Mouse (Mus musculus): ENCODE measurements around the gene Lmx1b. TPM values are rescaled to one million over a fixed set of nuclear protein-coding genes. Genes with fewer than 3 reads are reported as not detected.

Gene Lmx1b
- total RNA-seq, 2 experiments from 2014 or later: 0.13 to 0.25 TPM

DNA sequence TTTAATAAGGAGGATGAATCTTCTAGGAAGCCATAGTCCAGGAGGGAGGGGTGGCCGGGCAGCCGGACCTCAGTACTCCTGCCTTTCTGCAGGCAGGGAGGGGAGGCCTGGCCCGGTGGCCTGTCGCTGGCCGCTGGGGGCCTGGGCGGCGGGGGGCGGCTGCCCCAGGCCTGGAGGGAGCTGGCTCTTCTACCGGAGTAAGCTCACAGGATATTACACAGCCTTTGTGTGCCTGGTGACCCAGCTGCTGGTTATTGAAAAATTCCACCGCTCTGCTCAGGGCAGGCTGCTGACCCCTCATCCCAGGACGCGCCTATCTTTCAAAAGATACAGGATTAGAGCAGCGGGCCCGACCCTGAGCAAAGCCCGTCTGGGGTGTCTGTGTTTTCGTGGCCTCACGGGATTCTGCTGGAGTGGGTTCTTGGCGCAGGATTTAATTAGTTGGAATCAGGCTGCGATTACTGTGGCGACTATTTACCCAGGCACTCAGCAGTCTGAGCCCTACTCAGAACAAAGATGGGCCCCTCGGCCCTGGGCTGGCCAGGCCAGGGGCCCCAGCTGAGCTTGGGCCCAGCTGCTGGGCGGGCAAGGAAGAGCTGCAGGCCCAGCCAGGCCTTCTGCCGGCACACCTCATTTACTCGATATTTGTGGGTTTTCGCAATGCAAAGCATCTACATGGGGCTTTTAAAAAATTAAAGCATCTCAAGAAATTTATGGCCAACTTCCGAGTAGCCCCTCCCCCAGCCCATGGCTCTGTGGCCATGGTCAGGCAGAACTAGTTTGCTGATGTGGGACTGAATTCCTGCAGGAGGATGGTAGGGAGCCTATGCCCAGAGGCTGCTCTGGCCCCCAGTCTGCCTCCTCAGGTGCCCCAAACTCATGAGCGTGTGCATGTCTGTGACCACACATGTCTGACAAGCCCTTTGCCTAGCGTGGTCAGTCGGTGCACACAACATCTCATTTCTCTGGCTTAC lies 55.1 kb downstream of the Lmx1b start:
- no peak for DNase-seq
- intact Hi-C loops (cut with DNase I): no loop called here

DNA sequence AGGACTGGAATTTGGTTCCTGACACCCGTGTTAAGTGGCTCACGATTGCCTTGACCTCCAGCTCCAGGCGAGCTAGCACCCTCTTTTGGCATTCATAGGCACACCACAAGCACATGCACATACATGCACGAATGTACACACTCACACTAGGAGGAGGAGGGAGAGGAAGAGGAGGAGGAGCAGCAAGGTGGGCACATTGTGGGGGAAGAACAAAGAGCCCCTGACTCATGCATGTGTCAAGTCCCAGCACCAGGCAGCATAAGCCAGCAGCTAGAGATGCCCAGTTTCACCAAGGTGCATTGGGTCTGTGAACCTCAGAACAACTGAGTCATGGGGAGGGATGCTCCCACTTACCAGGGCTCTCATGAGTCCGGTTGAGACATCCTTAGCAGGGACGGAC lies 56.5 kb downstream of the Lmx1b start:
- no peak for DNase-seq
- intact Hi-C loops (cut with DNase I): no loop called here

DNA sequence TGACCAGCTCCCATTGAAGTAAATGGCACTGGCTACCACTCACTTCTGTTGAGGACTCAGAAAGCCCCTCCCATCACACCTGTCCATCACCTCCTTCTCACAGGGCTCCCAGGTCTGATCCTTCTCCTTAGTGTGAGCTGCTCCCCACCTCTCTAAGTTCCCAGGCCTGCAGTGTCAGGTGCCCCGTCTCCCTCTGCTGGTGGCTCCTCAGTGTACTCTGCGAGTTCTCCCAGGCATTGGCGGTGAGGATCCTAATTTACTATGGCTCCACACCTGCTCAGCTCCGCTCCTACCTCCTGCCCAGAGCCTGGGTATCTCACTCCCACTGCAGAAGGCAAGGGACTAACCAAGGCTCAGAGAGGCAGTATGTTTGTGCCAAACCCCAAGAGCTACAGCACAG lies 57.0 kb downstream of the Lmx1b start:
- no peak for DNase-seq
- intact Hi-C loops (cut with DNase I): no loop called here

DNA sequence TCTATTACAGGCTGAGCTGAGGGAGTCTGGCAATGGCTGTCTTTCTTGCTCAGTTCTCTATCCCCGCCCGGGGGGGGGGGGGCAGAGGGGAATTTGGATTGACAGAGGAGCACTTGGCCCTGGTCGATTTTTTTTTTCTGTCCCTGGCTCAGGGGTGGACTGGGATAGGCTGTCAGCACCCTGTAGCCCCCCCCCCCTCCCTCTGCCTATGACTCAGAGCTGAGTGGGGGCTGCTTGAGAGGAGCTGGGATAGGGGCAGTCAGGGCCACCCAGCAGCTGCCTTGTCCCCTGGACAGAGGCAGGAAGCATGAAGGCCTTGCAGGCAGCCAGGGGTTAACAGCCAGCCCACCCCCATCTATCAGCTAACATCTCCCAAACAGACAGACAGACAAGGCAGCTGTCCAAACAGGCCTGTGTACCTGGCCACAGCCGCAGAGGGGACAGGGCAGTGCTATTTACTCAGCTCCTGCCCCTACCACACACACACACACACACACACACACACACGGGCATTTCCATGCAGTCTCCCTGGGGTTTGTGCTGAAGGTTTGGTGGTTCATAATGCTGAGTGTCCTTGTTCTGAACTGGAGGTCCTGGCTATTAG lies 57.8 kb downstream of the Lmx1b start:
- DNase-seq: no peak
- intact Hi-C loops (cut with DNase I): no loop called here

DNA sequence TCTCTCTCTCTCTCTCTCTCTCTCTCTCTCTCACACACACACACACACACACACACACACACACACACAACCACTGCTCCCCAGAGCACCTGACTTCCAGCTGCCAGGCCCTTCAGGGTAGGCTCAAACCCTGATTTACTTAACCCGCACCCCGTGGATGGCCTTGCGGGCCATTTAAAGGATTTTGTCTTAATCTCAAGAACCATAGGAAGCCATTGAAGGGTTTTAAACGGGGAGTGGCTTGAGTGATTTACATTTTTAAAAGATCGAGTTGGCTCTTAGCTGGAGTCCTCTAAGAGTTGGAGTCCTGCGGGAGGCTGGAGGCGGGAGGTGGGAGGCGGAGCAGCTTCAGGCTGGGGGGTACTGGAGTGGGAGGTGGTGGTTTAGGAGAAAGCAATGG lies 58.4 kb downstream of the Lmx1b start:
- DNase-seq: no peak
- intact Hi-C loops (cut with DNase I): no loop called here

DNA sequence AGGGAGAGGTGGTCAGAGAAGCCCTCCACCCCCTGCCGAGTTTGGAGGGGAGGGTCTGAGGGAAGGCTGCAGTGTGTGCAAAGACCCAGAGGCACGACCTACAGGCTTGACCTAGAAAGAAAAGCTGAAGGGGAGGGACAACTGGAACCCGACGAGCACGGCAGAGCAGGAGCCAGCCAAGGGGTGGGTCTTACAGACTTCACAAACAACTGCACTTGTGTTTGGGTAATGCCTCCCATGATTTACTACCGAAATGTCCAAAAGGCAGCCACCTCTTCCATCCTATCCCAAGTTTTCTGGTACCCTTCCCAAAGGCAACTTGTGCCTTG lies 58.9 kb downstream of the Lmx1b start:
- DNase-seq: no peak
- intact Hi-C loops (cut with DNase I): no loop called here

DNA sequence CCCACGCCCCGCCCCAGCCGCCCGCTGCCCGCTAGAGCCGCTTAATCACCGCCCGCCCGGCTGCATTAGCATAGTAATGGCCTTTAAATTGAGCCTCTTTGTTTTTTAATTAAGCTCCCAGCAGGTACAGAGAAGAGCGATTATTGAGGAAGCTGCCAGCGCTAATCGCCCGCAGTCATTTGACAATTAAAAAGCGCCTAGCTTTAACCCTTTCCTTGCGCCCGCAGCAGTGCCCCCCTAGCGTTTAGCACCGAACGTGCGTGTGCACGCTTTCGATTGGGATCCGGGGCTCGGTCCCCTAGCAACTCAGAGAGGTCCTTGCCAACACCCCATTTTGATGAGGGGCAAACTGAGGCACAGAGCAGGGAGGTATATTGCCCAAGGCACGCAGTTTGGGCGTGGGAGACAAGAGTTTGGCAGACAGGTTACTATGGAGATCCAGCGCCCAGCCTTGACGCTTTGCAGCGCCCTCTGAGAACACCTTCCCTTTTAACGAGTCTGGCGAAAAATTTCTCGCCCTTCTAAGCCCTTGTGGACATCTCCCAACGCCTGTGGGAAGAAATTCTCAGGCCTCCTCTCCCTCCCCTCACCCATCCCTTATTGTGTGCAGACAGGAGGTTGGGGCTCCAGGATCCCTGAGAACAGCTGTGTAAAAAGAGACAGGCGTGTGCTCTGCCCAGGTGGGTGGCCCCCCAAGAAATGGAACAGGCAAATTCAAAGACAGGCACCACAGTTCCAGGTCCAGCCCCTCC lies 59.4 kb downstream of the Lmx1b start:
- intact Hi-C loops (cut with DNase I): no loop called here
- DNase-seq: no peak

DNA sequence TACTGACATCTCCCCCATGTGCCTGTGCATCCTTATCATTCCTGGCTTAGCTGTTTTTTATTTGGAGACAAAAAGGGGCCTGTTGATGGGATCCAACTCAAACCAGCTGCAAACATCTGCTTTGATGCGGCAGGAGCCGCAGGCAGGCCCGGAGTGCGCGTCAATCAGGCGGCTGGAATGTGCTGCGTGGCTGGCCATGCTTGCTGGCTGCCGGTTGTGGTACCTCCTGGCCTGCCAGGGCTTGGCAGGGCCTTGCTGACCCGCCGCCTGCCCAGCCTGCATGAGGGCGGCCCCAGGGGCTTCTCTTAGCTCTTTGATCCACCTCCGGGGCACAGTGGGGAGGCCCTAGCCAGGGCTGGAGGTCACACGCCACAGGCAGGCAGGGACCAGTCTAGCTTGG lies 64.9 kb downstream of the Lmx1b start:
- intact Hi-C loops (cut with DNase I): no loop called here
- DNase-seq: no peak

DNA sequence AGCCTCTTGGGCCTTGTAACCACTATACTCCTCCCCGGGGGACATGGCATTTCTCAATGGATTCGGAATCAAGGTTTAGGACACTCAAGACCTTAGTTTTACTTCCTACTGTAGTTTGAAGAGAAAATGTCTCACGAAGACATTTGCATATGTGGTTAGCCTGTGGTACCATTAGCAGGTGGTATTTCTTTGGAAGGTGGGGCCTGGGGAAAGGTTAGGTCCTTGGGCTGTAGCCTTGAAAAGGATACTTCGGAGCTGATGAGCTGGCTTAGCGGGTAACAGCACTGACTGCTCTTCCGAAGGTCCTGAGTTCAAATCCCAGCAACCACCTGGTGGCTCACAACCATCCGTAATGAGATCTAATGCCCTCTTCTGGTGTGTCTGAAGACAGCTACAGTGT lies 67.2 kb downstream of the Lmx1b start:
- intact Hi-C loops (cut with DNase I): loop anchor here (2.0 kb wide), 1 partner anchor 70 kb away; no protein-coding TSS in a partner anchor
- DNase-seq: no peak

DNA sequence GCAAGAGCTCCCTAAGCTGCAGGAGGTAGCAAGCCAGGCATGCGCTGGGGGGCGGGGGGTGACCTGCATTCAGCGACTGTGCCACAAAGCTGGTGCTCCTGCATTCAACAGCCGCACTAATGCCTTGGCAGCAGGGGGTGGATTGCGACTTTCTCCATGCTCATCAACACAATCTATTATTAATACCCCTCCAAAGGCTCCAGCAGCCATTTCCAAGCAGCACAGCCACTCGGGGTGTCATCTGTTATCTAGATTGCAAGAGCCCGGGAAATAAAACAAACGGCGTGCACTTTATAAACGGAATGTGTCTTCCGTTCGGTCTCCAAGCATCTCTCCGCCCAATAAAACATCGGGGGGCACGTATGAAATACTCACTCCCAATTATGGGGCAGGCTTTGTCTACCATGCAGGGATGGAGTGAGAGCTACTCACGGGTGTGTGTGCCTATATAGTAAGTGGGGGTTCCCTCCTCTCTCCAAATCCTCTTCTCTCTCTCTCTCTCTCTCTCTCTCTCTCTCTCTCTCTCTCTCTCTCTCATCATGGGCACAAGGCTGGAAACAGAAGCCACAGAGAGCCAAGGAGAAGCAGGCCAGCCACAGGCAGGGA lies 69.0 kb downstream of the Lmx1b start:
- intact Hi-C loops (cut with DNase I): no loop called here
- DNase-seq: no peak

DNA sequence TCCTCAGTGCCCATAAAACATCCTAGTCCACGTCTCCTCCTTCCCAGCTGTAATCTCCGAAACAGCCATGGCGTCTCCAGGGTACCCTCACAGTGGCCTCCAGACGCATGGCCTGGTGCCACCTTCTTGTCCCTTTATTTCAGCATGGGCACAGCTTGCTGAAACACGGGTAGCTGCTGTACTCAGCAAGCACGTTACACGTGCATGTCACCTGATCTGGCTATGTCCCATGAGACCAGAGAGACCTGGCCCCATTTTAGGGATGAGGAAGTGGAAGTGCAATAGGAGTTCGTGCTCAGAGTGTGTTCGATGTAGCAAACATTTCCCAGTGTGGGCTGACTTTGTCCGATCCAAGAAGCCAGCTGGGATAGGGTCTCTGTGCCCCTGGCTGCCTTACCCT lies 70.6 kb downstream of the Lmx1b start:
- intact Hi-C loops (cut with DNase I): no loop called here
- DNase-seq: no peak

DNA sequence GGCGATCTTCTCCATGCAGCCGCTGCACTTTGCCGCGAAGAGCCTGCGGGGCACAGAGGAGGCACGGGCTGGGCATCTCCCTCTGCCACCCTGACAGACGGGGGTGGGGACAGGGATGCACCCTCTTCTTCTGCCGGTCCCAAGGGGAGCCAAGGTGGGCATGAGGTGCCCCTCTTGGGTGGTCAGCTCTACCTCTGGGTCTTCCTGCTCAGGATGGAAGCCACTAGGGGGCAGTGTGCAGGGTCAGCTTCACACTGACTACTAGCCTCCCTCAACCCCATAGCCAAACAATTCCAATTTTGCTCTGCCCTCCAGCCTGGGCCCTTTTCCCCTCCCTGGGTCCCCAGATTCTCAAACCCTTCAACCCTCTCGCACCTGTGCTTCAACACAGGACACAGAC lies 71.1 kb downstream of the Lmx1b start:
- peak in 1 of 2 experiments; percentile 20 for DNase-seq
- intact Hi-C loops (cut with DNase I): no loop called here

DNA sequence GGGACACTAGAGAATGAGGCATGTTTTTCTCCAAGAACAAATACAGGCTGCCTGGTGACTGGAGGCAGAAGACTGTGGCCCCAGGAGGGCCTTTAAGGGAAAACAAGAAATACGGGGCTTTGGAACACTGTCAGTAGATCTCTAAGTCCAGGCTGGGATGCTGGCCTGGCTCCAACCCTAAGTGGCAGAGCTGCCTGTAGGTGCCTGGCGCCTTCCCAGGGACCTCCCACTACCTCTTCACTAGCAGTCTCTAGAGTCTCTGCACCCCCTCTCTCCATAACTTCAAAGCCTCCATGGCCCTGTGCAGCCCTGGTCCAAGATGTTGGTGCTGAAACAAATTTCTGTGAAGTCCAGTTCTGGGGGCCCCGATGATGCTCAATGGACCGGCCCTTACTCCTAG lies 74.4 kb downstream of the Lmx1b start:
- intact Hi-C loops (cut with DNase I): no loop called here

DNA sequence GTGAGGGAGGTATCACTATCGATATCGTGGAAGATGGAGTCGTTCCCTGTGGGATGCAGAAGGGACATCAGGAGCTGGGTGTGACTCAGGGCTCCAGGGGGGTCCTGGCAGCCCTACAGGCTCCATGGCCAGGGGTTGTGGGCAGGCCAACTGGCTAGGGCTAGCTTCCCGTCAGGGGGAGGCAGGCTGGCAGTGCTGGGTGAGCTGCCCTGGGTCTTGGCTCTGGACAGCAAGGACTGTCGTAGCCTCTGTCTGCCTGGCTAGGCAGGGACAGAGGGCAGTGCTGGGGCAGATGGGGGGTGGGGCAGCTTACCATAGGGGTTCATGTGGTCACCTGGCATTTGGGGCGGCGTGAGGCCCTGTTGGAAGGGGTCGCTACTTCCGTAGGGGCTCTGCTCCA lies 75.6 kb downstream of the Lmx1b start:
- DNase-seq: no peak
- intact Hi-C loops (cut with DNase I): no loop called here

More for the DNA sequence above, 74.4 kb downstream of the Lmx1b start:
- no peak for DNase-seq

DNA sequence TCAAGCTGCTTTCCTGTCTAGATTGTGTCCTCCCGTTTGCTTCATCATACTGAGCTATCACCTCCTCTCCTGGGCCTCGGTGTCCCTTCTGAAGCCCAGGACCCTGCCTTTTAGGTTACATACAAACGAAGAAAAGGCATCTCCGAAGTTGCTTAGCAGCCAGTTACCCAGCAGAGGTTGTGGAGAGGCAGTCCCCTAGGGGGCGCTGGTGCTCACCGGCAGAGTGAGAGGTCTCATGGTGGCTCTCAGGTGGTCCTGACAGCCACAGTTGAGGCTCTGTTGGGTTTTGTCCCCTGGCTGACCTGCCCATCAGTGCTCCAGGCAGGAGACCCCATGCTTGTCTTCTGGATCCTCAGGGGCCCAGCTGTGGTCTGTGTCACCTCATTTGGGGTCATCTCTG lies 80.6 kb downstream of the Lmx1b start:
- DNase-seq: no peak
- intact Hi-C loops (cut with DNase I): no loop called here

DNA sequence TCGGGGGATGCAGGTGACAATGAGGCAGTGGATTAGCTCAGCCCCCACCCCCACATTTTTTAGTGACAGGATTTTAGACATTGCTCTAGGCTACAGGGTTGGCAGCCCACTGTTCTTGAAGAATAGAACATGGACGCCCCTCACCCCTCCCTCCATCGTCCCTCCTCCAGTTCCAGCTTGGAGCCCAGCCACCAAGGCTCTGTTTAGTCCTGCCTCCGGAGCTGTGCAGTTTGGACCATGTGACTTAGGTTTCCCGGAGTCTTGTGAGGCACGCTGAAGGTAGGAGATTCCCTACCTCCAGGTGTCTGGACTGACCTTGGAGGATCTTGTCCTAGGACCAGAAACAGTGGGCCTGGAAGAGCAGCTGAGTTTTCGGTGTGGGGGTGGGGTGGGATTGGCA lies 81.0 kb downstream of the Lmx1b start:
- intact Hi-C loops (cut with DNase I): no loop called here
- DNase-seq: no peak

DNA sequence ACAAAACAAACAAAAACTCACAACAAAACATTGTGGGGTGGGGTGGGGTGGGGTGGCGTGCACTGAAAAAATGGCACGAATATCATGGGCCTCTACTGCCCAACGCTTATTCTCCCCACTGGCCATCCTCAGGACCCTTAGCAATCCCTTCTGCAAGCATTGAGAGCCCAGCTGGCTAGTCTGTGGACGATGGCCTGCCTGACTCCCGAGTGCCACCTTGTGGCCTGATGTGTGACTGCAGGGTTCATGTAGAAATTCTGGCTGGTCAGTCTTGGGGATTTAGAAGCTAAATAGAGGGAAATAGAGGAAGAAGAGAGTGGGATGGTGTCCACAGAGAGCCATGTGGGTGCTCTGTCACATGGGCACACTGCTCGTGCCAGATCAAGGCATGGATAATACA lies 82.1 kb downstream of the Lmx1b start:
- intact Hi-C loops (cut with DNase I): loop anchor here (1.0 kb wide), 1 partner anchor 71 kb away; no protein-coding TSS in a partner anchor
- peak; percentile 59 to 71 for DNase-seq

DNA sequence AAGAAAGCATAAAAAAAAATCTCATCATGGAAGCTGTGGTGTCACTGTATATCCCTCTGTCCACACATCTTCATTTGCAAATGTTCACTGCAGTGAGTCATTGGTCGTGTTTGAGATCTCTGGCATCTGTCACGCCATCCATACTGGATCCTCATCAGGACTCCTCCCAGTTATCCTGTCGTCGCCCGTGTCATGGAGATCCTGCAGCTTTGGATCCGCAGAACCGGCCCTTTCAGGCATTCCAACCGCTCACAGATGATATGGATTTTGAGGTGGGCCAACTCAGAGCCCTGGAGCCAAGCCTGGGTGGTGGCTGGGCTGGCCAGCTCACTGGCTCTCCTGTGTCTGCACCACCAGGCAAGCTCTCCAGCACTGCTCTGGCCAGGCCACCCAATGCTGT lies 84.7 kb downstream of the Lmx1b start:
- no peak for DNase-seq
- intact Hi-C loops (cut with DNase I): no loop called here

DNA sequence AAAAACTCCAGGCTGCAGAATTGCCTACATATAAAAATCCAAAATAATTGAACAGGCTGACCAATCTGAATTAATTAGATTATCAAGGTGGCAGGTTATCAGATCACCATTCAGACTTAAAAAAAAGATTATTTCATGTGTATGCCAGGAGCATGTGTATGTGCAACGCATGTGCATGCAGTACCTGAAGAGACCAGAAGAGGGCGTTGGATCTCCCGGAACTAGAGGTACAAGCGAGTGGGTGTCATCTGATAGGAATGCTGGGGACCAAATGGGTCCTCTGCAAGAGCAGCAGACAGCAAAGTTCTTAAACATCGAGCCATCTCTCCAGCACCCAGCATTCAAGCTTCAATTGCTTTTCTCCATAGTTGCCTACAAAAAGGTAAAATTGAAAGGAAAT lies 87.6 kb downstream of the Lmx1b start:
- intact Hi-C loops (cut with DNase I): no loop called here
- no peak for DNase-seq

DNA sequence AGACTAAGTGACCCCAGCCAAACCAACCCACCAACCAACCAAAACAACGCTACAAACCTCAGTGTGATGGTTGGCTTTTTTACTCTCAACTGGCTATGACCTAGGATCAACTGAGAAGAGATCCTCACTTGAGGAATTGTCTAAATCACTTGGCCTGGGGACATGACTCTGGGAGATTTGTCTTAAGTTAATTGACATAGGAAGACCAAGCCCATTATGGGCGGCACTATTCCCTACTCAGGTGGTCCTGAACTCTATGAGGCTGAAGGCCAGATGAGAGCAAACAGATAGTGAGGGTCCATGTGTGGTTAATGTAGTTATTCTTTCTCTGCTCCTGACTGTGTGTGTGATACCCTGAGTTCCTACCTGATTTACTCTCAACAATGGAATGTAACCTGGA lies 92.7 kb downstream of the Lmx1b start:
- no peak for DNase-seq
- intact Hi-C loops (cut with DNase I): no loop called here

DNA sequence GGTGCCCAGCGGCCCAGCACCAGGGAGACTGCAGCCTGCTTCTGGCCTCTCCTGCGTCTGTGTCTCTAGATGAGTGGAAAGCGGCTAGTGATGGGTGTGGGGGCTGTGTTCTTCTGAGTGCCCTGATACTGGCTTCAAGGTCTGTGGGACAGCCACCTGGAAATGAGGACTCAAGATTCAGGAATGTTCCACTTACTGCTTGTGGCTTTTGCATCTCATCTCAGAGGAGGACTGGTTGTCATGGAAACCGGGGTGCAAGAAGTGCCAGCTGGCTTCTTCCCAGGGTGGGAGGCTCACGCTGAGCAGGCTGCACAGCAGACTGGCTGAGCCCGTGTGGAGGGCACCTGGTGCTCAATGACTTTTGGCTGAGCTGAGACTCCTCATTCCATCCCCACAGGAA lies 93.4 kb downstream of the Lmx1b start:
- DNase-seq: no peak
- intact Hi-C loops (cut with DNase I): no loop called here
